Mouse (Mus musculus): ENCODE results near the gene Pald1.

Pald1 gene

DNA sequence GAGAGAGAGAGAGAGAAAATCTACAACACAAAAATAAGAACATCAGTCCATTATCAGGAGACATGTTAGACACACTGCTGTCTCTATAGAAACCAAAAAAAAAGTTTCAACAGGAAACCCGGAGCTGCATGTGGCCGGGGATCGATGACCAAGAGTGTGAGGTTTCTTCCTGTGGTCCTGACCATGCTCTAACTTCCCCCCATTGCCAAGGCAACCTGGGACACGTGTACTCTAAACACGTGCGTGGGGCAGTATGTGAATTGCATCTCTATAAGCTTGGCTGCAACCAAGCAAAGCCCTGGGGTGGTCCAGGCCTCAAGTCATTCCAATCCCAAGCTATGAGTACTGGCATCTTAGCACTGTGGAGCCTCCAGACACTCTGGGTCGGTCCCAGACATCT lies 48.8 kb downstream of the Pald1 start:
- DNase-seq (ENCODE audit: low read depth, low spot score) = no peak

DNA sequence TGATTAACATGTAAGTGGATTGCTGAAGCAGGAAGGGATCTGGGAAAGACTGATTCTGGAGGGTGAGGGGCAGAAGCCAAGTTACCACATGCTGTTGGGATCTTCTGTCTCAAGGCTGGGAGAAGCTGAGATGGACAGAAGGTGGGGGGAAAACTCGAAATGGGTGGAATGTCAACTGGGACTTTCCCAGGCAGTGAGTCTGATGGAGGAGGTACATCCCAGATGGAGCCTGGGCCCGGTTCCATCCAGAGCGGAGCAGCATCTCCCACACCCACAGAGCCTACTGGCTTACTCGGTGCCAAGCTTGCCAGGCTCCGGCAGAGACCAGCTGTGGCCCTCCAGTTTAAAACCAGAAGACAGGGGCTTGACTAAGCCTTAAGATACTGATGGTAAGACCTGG lies 52.3 kb downstream of the Pald1 start:
- no peak for DNase-seq (ENCODE audit: low read depth, low spot score)

DNA sequence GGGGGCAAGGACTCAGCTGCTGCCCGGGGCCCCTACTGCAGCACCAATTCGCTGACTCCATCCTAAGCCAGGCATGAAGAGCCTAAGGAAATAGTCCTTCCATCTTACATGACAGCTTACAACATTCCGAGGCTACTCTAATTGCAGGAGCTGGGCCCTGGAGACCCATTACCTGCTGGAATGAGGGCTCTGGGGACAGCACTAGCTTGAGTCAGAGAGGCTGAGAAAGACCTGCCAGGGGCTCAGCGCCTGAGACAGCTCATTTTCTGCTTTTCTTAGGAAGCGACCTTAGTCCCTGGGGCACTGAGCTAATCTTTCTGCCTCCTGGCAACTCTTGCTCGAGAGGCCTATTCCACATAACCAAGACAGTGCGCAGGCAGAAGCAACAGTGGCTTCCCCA lies 54.4 kb downstream of the Pald1 start:
- no peak for DNase-seq (ENCODE audit: low read depth, low spot score)

GRCm38 (mm10) chr10:61327545-61327944 lies 55.8 kb downstream of the Pald1 start:
- DNase-seq (ENCODE audit: low read depth, low spot score) = no peak

DNA sequence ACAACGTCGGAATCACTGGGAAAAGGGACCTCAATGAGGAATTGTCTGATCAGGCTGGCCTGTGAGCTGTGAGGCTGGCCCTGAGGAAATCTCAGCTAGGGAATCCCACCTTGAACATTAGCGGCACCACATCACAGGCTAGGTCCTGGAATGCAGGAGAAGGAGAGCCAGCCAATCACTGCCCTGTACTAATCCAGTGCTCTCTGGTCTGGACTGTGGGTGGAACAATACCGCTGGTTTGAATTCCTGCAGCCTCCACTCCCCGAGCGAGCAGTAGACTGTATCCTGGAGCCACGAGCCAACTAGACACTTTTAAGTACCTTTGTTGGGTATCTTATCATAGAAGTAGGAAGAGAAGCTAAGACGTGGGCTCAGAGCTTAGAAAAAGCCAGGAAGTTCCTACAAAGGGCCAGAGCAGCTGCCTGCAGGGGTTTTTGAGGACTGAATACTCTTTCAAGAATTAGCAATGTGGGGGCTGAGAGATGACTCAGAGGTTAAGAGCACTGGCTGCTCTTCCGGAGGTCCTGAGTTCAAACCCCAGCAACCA lies 57.5 kb downstream of the Pald1 start:
- peak; percentile 92 for DNase-seq (ENCODE audit: low read depth, low spot score)

GRCm38 (mm10) chr10:61324717-61325116 lies 58.6 kb downstream of the Pald1 start:
- DNase-seq (ENCODE audit: low read depth, low spot score) = no peak

DNA sequence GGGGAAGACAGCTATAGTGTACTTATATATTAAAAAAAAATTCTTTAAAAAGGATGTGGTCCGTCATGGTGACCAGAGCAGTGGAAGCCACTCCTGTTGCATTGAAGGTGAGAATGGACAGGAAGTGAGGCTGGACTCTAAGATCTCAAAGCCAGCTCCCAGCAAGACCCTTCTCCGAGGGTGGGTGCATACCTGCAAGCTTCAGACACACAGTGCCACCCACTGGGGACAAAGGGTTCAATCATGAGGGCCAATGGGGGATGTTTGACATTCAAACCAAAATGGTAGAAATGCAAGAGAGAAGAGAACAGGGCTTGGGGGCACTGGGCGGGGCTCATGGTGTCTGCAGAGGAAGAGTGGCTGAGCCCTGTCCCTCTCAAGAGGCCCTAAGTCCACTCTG lies 64.8 kb downstream of the Pald1 start:
- peak; percentile 36 for DNase-seq (ENCODE audit: low read depth, low spot score)

DNA sequence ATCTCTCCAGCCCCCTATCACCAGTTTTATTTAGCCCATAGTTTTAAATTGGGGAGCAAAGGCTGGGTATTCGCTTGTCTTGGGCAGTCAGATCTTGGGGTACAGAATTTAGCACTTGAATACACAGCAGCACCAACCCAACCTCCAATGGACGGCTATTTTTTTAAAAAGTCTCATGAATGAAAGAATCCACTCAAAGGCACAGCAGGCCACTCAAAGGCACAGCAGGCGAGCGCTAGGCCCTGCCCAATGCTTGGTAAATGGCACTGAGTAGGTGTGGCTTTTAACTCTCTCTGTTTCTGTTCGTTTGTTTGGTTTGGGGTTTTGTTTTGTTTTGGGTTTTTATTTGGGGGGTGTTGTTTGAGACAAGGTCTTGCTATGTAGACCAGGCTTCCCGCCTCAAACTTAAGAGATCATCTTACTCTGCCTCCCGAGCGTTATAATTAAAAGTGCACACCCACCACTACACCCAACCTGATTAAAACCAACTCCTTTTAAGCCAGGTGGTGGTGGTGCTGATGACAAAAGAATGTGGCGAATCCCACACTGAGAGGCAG lies 67.9 kb downstream of the Pald1 start:
- DNase-seq (ENCODE audit: low read depth, low spot score) = peak; percentile 93

- DNase-seq (ENCODE audit: low read depth, low spot score) = no peak
Observed at GRCm38 (mm10) chr10:61313750-61314149, 69.6 kb downstream of the Pald1 start.

- DNase-seq (ENCODE audit: low read depth, low spot score) = no peak
Observed at GRCm38 (mm10) chr10:61312754-61313153, 70.6 kb downstream of the Pald1 start.

DNA sequence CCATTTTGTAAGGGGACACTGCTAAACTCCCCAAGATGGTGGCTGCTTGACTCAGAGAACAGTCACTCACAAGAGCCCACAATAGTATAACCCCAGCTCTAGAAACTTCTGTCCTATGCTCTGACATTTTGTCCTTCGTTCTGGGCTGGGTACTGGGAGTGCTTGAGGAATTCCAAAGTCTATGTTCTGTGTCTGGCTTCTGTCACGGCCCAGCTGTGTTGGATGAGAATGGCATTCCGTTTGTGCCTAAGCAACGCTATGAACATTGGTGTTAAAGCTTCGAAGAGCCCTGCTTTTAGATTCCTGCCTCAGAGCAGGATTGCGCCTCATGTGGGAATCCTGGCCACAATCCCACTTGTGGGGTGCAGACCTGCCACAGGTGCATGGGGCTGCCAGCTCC lies 71.2 kb downstream of the Pald1 start:
- peak; percentile 46 for DNase-seq (ENCODE audit: low read depth, low spot score)

DNA sequence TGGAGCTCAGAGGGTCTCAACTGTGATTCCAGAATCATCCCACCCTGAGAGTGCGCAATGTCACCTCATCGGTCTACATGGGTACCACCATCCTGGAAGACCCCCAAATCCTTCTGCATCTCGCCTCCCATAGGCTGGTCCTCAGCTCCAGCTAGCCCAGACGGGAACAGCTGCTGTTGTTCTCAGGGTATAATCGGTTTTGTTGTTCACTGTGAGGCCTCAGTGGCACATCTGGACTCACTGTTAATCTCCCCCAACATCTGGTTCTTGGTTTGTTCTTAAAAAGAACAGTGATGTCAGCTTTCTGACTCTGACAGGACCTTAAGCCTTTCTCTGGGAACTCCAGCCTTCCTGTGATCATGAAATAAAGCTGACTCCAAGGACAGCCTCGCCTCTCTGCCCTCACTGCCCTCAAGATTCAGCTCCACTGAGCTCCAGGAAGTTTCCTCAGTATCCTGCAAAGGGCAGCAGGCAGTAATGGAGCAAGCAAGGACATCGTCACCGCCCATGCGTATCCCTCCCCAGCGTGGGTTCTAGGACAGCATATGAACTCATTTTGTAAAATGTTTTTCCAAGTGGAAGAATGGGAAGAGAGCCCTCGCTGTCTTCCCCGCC lies 74.5 kb downstream of the Pald1 start:
- DNase-seq (ENCODE audit: low read depth, low spot score) = no peak

DNA sequence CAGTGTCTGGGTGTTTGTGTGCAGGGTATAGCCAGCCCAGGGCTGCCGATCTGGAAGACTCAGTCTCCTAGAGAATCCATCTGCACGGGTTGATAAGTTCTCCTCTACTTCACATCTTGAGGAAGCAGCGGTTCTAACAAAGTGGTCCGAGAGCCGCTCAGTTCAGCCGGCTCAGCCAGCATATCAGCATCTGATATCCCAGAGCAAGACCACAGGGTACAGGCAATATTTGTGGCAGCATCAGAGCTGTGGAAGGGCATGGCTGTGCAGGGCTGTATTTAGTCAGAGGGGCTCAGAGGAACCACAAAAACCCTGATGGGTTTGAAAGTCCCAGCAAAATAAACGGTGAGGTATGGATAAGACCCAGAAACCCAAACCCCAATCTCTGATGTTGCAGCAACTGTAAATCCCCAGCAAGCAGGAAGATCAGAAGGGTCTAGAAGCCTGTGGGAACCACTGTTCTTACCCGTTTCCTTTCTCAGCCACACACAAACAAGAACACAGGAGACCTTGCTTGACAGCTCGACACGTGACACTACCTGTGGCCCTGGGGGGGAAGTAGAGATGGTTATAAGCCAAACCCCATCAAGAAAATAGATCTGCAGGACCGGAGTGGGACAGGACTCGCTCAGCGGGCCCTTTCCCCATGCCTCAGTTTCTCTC lies 77.3 kb downstream of the Pald1 start:
- no peak for DNase-seq (ENCODE audit: low read depth, low spot score)

DNA sequence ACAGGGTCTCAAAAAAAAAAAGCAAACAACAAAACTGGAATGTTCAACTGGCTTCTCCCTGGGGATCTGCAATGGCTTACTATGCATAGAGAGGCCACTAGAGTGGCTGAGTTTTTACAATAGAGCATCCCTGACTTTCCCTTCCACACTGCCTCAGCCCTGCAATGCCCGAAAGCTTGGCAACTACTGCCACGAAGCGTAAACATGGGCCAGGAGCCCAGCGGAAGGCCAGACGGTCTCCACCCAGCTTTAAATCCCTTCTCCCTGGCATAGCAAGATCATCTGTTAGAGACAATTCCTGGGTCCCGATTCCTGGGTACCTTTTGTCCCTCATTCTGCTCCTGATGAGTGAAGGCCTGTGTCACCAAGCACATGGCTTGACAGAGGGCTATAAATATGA lies 79.3 kb downstream of the Pald1 start:
- no peak for DNase-seq (ENCODE audit: low read depth, low spot score)

- no peak for DNase-seq (ENCODE audit: low read depth, low spot score)
Observed at GRCm38 (mm10) chr10:61300996-61301395, 82.3 kb downstream of the Pald1 start.

DNA sequence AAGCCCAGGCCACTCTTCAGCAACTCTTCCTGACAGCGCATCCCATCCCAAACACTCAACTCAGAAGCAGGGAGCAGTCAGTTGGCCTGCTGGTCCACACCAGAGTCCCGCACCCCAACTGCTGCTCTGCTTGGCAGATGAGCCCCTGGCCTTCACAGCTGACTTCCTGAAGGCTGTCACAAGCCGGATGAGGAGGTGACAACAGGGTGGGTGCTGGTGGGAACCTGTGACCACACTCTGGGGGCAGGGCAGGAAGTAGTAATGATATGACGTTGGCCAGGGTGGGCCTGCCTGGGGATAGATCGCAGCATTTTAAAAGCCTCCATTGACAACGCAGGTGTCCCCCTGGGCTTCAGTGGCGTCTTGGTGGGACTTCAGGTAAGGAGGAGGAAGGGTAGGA lies 85.9 kb downstream of the Pald1 start, which contains the start of gene Prf1:
TSS of gene Prf1 (plus strand) at position 357 of the 400 bp plus-strand sequence.
- no peak for DNase-seq (ENCODE audit: low read depth, low spot score)

DNA sequence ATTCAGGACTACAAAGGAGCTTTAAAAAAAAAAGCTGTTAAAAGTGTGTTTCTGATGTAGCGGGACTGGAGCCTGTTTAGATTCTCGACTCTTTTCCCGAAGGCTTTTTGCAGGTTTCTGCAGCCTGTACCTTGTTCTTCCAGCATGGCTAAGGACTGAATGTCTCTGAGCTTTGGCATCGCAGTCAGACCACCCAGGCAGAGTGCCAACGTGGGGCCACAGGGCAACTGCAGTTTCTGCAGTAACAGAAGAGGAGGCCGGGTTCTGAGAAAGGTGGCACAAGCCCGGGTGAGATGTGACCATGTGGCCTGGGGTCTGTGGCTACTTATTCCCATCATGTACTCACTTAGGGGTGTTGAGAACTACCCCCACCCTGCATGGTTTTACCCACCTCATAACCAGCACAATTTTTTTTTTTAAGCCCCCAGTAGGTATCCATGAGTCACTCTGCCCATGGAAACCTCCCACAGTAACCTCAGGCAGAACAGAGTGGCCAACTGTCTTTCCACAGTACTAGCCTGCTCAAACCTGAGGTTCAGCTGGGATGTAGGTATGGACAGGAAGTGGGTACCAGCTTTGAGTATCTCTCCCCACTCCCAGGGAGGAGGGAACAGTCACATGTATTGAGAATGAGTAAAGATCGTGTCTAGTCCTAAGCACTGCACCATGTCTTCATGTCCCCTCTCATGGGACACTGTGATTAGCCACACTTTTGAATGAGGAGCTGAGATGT lies 86.5 kb downstream of the Pald1 start:
- DNase-seq (ENCODE audit: low read depth, low spot score) = no peak

- DNase-seq (ENCODE audit: low read depth, low spot score) = no peak
Observed at GRCm38 (mm10) chr10:61294242-61294641, 89.1 kb downstream of the Pald1 start.

GRCm38 (mm10) chr10:61290479-61290878 lies 92.9 kb downstream of the Pald1 start:
- DNase-seq (ENCODE audit: low read depth, low spot score) = no peak

- DNase-seq (ENCODE audit: low read depth, low spot score) = no peak
Observed at GRCm38 (mm10) chr10:61290016-61290415, 93.3 kb downstream of the Pald1 start.

DNA sequence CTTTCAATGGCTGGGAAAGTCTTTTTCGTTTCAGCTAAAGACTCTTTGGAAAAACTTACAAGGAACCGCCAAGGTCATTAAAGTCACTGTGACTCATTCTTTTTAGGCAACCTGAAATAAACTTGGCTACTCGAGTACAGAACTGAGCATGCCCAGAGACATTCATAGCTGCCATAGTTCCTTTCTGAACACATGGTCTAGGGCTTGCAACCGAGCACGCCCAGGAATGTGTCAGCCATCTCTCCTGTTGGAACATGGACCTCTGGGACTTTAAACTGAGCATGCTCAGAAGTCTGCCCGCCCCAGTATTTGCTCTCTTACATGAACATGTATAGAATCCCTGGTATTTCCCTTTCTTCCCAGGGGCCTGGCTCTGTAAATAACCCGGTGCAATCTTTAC lies 97.1 kb downstream of the Pald1 start:
- peak; percentile 61 for DNase-seq (ENCODE audit: low read depth, low spot score)

- DNase-seq (ENCODE audit: low read depth, low spot score) = no peak
Observed at GRCm38 (mm10) chr10:61285271-61285670, 98.1 kb downstream of the Pald1 start.
